Mouse (Mus musculus): ENCODE data around the gene Mettl27. TPM values are rescaled to one million over a fixed set of nuclear protein-coding genes. Genes with fewer than 3 reads are reported as not detected.
"Not testable (repeated sequence)": the region's sequence is repeated elsewhere in the genome, so short reads cannot be mapped to it uniquely, and the experiment has no call there.

Gene Mettl27
- polyA plus RNA-seq, 2 experiments, result 14.8 to 18.9 TPM

DNA sequence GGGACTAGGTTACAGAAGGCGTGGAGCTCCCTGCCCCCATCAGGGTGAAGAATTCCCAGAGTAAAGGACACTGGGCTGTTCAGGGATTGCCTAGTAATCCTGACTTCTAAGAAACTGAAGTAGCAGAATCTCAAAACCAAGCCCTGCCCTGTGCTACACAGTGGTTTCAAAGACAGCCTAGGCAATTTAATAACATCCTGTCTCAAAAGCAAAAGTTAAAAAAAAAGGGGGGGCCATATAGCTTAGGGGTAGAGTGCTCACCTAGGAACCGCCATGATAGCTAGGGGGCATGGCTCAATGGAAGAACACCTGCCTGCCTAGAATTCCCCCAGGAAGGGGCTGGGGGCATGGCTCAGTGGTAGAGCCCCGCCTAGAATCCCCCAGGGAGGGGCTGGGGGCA lies 6.9 kb downstream of the Mettl27 start:
- no peak for TF ChIP-seq POLR2A (IDR thresholded peaks at IDR 0.05; ENCODE audit: borderline replicate concordance, extremely low read depth, insufficient read depth, insufficient read length)
- Histone ChIP-seq H3K4me3 (replicated peaks; ENCODE audit: low read length) (no peak overlapping the region), H3K36me3 (ENCODE audit: control insufficient read depth, insufficient read depth, low read length) (no peaks in the 10 kb centered on the region), H3K27ac (replicated peaks; ENCODE audit: low read depth, low read length) (no peak overlapping the region), H3K4me1 (ENCODE audit: control insufficient read depth, insufficient read depth, low read length) (no peaks in the 10 kb centered on the region), H3K27me3 (ENCODE audit: control insufficient read depth, insufficient read depth, low read length) (no peaks in the 10 kb centered on the region), H3K9me3 (ENCODE audit: control insufficient read depth, low read length) (no peaks in the 10 kb centered on the region), H3K4me2 (replicated peaks; ENCODE audit: low read depth, low read length, severe bottlenecking) (no peak overlapping the region), H3K9ac (ENCODE audit: low read depth, low read length, severe bottlenecking) (no peak overlapping the region)
- ATAC-seq (ENCODE audit: low FRiP score, low read depth) (no peak), DNase-seq (ENCODE audit: low spot score) (no peak)
- 69% methylated on average over 2 of the region's 3 CpGs for WGBS

DNA sequence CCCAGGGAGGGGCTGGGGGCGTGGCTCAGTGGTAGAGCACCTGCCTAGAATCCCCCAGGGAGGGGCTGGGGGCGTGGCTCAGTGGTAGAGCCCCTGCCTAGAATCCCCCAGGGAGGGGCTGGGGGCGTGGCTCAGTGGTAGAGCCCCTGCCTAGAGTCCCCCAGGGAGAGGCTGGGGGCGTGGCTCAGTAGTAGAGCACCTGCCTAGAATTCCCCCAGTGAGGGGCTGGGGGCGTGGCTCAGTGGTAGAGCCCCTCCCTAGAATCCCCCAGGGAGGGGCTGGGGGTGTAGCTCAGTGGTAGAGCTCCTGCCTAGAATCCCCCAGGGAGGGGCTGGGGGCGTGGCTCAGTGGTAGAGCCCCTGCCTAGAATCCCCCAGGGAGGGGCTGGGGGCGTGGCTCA lies 7.4 kb downstream of the Mettl27 start:
- not testable (repeated sequence) for H3K27me3 ChIP-seq (ENCODE audit: control insufficient read depth, insufficient read depth, low read length); H3K4me3 ChIP-seq (replicated peaks; ENCODE audit: low read length); H3K9me3 ChIP-seq (ENCODE audit: control insufficient read depth, low read length); H3K36me3 ChIP-seq (ENCODE audit: control insufficient read depth, insufficient read depth, low read length); H3K9ac ChIP-seq (ENCODE audit: low read depth, low read length, severe bottlenecking); H3K27ac ChIP-seq (replicated peaks; ENCODE audit: low read depth, low read length); H3K4me1 ChIP-seq (ENCODE audit: control insufficient read depth, insufficient read depth, low read length); DNase-seq (ENCODE audit: low spot score); H3K4me2 ChIP-seq (replicated peaks; ENCODE audit: low read depth, low read length, severe bottlenecking); ATAC-seq (ENCODE audit: low FRiP score, low read depth)
- WGBS, result 86% methylated on average over 2 of the region's 7 CpGs

DNA sequence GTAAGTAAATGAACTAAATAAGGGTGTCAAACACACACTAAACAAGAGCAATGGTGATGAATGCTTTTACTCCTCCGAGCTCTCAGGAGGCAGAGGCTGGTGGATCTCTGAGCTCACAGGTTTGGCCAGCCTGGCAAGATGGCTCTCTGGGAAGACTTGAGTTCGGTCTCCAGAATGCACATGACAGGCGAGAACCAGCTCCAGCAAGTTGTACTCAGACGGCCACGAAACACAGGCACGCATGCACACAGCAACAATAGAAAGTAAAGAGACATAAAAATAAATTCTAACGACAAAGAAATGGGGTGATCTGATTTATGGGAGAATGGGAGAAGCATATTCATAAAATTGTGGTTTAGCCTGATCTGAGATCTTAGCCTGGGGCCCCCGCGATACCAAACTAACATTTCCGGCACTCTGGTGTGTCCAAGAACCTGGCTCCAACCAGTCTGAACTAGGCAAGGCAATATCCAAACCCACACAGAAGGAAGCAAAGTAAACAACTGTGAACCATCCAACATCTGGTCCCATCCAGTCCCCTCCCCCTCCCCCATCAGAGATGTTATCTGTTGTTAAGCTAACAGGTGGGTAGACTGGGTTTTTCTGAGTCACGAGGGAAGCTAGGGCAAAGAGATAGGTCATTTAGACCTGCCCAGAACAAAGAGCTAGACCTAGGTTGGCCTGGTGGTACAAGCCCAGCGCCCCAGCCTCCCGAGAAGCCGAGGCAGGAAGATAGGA lies 9.5 kb downstream of the Mettl27 start:
- Histone ChIP-seq H3K36me3 (ENCODE audit: control insufficient read depth, insufficient read depth, low read length) (no peaks in the 10 kb centered on the region), H3K9ac (ENCODE audit: low read depth, low read length, severe bottlenecking) (no peak overlapping the region), H3K9me3 (ENCODE audit: control insufficient read depth, low read length) (no peaks in the 10 kb centered on the region), H3K4me3 (replicated peaks; ENCODE audit: low read length) (no peak overlapping the region), H3K4me2 (replicated peaks; ENCODE audit: low read depth, low read length, severe bottlenecking) (no peak overlapping the region), H3K27me3 (ENCODE audit: control insufficient read depth, insufficient read depth, low read length) (peaks cover 16% of the 10 kb centered on the region; the same call in 1 of the 2 replicates), H3K4me1 (ENCODE audit: control insufficient read depth, insufficient read depth, low read length) (peaks cover 4% of the 10 kb centered on the region; the same call in 1 of the 2 replicates), H3K27ac (replicated peaks; ENCODE audit: low read depth, low read length) (no peak overlapping the region)
- TF ChIP-seq POLR2A (IDR thresholded peaks at IDR 0.05; ENCODE audit: borderline replicate concordance, extremely low read depth, insufficient read depth, insufficient read length), result no peak
- WGBS, result 67% methylated on average over 14 of the region's 14 CpGs
- DNase-seq (ENCODE audit: low spot score) (no peak), ATAC-seq (ENCODE audit: low FRiP score, low read depth) (no peak)

DNA sequence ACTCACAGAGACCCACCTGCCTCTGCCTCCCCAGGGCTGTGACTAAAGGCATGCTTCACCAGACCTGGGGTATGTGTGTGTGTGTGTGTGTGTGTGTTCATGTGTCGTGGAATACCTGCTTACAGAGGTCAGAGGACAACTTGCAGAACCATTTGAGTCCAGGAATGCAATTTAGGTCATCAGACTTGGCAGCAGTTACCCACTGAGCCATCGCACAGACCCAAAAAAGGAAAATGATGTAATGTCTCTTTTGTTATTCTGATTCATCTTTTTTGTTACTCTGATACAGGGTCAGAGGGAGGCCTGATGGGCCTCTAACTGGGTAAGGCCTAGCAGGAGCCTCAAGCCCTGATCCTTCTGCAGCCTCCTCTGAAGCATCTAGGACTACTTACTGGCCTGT lies 10.6 kb downstream of the Mettl27 start:
- no peak for DNase-seq (ENCODE audit: low spot score)
- H3K36me3 ChIP-seq (ENCODE audit: control insufficient read depth, insufficient read depth, low read length), result no peaks in the 10 kb centered on the region
- H3K4me2 ChIP-seq (replicated peaks; ENCODE audit: low read depth, low read length, severe bottlenecking), result no peak overlapping the region
- 79% methylated on average over 2 of the region's 2 CpGs for WGBS
- peaks cover 7% of the 10 kb centered on the region; the same call in 1 of the 2 replicates for H3K4me1 ChIP-seq (ENCODE audit: control insufficient read depth, insufficient read depth, low read length)
- no peak for TF ChIP-seq POLR2A (IDR thresholded peaks at IDR 0.05; ENCODE audit: borderline replicate concordance, extremely low read depth, insufficient read depth, insufficient read length)
- H3K9ac ChIP-seq (ENCODE audit: low read depth, low read length, severe bottlenecking), result no peak overlapping the region
- H3K4me3 ChIP-seq (replicated peaks; ENCODE audit: low read length), result no peak overlapping the region
- H3K27me3 ChIP-seq (ENCODE audit: control insufficient read depth, insufficient read depth, low read length), result peaks cover 24% of the 10 kb centered on the region; the same call in 1 of the 2 replicates
- no peak overlapping the region for H3K27ac ChIP-seq (replicated peaks; ENCODE audit: low read depth, low read length)
- ATAC-seq (ENCODE audit: low FRiP score, low read depth), result no peak
- no peaks in the 10 kb centered on the region for H3K9me3 ChIP-seq (ENCODE audit: control insufficient read depth, low read length)

DNA sequence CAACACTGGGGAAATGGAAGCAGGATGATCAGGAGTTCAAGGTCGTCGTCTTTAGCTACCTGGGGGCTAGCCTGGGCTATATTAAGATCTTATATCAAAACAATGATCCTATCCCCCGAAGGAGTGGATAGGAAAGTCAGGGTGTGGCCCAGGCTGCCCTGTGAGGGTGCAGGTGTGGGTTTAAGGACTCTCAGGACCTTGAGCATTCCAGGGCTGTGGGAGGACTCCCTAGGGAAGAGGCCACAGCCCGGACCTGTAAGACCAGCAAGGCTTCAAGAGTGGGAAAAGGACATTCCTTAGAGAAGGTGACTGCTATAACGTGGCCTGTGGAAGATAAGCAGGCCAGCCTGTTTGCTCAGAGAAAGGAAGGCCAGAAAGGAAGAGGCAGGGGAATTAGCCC lies 12.0 kb downstream of the Mettl27 start:
- ATAC-seq (ENCODE audit: low FRiP score, low read depth) (no peak), DNase-seq (ENCODE audit: low spot score) (no peak)
- H3K4me1 ChIP-seq (ENCODE audit: control insufficient read depth, insufficient read depth, low read length), result peaks cover 7% of the 10 kb centered on the region; the same call in 1 of the 2 replicates
- H3K9me3 ChIP-seq (ENCODE audit: control insufficient read depth, low read length), result no peaks in the 10 kb centered on the region
- H3K27ac ChIP-seq (replicated peaks; ENCODE audit: low read depth, low read length), result no peak overlapping the region
- H3K9ac ChIP-seq (ENCODE audit: low read depth, low read length, severe bottlenecking), result no peak overlapping the region
- peaks cover 24% of the 10 kb centered on the region; the same call in 1 of the 2 replicates for H3K27me3 ChIP-seq (ENCODE audit: control insufficient read depth, insufficient read depth, low read length)
- 75% methylated on average over 5 of the region's 5 CpGs for WGBS
- no peaks in the 10 kb centered on the region for H3K36me3 ChIP-seq (ENCODE audit: control insufficient read depth, insufficient read depth, low read length)
- no peak overlapping the region for H3K4me3 ChIP-seq (replicated peaks; ENCODE audit: low read length)
- H3K4me2 ChIP-seq (replicated peaks; ENCODE audit: low read depth, low read length, severe bottlenecking), result no peak overlapping the region
- TF ChIP-seq POLR2A (IDR thresholded peaks at IDR 0.05; ENCODE audit: borderline replicate concordance, extremely low read depth, insufficient read depth, insufficient read length), result no peak

All from limb, embryonic 14.5 days (tissue).